Mouse (Mus musculus): ENCODE measurements at regions not wholly inside any gene's neighbourhood (a gene's known extent, or its start where the extent isn't known, plus 50 kb on each side); places are given as distances from the start of the nearest gene placed in this dataset.

DNA sequence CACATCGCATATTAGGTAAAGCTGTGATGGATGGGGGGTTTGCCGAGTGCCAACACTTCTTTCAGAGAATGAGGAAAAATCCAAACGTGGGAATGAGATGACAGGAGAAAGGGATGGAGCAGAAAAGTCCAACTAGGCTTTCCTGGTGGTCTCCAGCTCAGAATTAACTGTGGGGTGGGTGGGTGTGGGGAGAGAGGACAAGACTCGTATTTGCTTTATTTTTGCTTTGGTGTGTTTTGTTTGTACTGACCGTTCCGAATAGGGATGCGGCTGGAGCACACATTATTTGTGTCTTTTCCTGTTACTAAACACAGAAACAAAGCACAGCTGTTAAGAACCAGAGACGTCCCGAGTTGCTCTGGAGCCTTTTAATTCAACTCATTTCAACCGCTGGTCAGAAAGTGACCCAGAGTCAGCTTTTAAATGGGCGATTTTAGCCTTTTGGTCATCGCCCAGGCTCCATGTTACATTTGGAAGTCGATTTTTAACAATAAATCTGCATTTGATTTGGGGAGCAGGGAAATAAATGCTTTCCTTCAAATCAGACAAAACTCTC lies 136.7 kb downstream of the Gm10295 start:
- no peak for DNase-seq (ENCODE audit: low spot score)

DNA sequence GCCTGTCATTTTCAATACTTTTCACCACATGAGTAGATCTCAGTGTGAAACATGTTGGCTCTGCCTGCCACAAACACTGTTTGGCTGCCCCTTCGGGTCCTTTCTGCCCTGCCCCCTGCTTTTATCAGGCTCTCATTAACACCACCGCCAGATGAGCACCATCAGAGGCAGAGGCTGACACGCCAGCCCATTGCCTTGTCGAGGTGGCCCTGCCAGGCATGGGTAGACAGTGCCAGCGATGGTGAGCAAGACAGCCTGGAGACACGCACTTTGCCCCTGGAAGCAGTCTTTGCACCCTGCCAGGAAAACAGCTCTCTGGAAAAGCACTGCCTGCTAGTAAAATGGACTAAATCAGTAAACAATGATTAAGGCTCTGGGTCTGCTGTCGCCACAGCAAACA lies 158.2 kb downstream of the Gm10295 start:
- peak; percentile 41 for DNase-seq (ENCODE audit: low spot score)

DNA sequence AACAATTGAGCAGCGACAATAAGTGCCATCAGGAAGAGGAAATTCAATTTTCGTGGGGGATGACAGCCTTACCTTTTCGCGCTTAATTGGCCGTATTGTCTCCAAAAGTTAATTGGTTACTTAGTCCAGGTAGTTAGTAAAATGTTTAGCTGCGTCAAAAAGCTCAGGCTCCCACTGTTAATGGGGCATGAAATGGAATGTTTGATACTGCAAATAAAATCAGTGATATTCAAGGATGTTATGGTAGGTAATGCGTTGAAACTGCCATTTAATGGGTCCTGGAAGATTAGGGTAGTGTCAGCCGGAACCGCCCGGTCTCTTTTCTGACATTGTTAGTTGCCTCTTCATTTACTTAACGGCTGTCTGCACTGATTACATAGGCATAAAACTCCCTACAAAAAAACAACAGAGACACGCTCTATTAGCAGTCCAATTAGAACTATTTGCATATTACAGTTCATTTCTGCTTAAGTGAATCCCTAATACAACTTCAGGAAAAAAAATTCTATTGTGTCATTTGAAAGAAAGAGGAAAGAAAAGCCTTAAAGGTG lies 161.0 kb downstream of the Gm10295 start:
- peak; percentile 41 for DNase-seq (ENCODE audit: low spot score)

DNA sequence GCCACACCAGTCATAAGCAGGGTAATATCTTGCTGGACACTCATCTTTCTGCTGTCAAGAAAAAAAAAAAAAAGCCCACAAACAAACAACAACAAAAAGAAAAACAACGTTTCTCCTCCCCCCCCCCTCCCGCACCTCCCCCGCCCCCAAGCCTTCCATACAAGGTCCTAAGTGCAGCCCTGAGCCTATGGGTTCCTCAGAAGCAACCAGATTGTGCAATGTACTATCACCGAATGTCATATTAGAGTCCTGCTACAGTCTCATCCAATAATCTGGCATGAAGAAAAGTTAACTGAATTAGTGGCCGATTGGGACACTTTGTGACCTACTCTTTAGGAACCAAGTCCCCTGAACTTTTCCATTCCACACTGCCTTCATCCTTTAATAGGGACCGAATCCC lies 161.5 kb downstream of the Gm10295 start:
- no peak for DNase-seq (ENCODE audit: low spot score)

DNA sequence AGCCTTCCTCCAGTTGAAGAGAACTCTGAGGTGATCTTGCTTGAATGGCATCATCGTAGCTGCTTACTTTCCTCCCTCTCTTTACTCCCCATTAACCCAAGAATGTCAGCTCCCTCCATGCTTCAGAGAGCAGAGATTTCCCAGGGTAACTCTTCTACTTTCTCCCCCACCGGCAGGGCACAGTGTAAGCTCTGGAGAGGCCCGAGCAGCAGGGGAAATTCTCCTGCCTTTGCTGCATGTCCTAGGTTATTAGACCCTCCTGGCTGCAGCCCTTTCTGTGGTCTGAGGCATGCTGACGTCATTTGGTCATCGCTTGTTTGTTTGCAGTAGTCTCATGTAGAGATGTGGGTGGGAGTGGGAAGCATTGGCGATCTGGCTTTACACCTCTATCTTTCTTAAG lies 163.2 kb downstream of the Gm10295 start:
- DNase-seq (ENCODE audit: low spot score) = peak; percentile 15

DNA sequence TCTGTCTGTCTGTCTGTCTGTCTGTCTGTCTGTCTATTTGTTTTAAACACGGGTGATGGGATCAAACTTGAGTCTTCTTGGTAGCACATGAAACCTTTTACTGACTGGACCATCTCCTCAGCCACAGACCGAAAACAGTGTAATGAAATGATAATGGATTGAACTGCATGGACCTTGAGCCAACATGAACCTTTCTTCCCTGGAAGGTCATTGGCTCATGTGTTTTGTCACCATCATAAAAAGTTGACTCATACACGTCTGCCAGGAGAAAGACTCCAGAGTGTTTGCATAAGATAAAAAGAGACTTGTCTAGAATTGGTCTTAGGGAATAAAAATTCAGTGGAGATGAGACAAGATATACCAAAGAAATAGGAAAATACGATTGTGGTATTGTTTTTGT lies 176.4 kb downstream of the Gm10295 start:
- no peak for DNase-seq (ENCODE audit: low spot score)

DNA sequence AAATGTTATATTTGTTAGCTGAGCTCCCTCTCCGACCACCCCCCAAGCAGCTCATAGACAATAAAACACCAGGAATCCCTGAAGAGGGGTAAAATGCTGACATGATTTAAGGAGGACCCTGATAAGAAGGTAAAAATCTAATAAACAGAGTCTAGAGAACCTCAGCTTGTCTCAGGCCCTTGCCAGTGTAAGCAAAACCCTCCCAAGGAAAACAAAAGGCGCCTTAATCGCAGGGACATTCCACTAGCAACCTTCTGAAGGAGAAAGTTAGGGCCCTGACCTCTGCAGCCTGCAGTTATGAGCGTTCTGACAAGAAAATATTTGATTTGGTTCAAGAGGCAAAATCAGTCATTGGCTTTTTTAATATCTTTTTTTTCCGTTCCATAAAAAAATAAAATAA lies 212.2 kb downstream of the Gm10295 start:
- DNase-seq (ENCODE audit: low spot score) = no peak

DNA sequence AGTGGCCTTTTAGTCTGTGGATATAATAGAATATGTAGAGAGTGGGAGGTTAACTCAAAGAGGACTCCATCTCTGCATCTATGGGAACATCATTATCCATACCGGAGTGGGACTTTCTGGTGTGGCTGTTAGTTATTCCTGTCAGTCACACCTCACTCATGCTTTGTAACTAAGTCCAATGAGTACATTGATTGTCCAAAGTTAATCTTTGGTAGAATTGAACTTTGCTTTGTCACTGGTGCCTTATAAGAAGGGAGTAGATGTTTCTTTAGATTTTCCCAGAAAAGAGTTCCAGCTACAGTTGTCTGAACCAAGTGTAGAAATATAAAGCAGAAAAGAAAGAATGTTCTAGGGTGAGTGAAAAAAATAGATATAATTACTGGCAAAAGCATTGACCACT lies 221.3 kb downstream of the Gm10295 start:
- DNase-seq (ENCODE audit: low spot score) = no peak

DNA sequence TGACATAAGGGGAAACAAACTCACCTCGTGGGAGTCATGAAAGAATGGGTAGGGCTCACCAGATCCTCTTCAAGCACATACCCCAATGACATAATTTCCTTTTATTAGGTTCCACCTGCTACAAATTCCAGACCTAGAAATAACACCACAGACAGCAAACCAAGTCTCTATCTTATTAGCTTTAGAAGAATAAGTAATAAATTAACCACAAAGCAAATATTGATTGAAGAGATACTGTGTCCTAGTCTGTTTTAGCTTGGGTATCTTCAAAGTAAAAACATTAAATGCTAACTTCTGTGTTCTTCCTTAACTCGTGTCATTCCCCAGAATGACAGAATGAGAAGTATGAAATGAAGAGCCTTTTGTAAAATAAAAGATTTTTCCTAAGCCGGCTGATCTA lies 222.4 kb downstream of the Gm10295 start:
- DNase-seq (ENCODE audit: low spot score) = no peak

DNA sequence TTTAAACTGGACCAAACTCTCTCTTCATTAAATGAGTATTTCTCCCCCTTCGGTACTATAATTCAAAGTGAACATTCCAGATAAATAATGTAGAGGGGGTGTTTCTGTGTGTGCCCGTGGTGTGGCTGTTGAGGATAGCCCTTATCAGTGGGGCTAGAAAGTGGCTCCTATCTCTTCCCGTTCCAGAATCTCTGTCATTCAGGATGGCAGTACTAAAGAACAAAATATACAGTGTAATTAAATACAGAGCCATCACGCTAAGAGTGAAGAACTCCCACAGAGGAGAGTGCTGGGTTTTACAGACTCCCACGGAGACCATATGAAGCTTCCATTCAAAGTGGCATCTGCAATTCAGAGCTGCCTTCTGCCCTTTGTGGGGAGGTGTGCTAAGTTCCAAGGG lies 229.8 kb downstream of the Gm10295 start:
- DNase-seq (ENCODE audit: low spot score) = no peak

DNA sequence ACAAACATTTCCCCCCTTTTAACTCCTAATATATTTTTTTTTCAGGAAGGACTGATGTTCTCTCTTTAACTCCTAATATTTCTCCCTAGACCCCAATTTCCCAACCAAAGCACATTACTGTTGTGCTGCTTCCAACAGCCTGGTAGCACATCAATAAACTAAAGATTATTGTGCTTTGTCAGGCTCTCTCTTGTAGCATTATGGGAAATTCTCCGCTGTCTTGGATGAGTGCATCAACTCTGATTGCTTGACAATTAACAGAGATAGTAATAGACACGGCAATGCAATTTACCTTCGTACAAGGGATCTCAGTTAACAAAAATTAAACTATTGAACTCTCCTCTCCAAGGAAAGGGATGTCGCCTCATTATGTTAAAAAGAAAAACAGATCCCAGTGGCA lies 230.3 kb downstream of the Gm10295 start:
- DNase-seq (ENCODE audit: low spot score) = no peak

DNA sequence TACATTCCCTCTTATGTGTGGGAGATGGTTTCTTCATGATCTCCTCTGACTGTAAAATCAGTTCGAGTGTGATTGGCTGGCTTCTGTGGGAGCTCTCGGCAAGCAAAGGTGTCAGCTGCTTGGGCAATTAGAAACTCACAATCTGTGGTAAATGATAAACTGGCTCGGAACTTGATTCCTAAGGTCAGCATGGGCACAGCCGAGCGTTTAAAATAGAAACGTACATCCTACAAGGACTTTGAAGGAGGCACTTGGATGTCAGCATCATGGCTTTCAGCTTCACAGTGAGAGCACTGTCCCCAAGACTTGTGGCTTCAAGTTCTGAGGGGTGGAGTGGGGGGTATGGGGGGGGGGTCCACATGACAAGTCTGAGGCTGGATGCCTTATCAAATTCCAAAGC lies 231.3 kb downstream of the Gm10295 start:
- DNase-seq (ENCODE audit: low spot score) = no peak

DNA sequence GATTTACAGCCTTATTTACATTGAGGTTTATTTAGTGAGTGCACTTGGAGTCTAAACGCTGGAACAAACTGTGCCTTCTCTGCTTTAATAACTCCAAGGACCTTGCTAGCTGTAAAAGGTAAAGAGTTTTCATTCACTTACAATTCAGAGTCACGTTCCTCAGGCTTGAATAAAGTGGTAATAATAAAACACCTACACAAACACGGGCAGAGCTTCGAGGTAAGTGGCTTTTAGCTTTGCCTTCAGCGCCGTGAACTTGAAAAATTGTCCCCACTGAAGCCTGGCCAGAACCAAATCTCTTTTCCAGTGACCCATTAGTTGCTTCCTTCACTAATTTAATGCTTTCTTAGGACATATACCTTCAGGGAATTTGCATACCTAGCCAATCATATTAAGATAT lies 244.2 kb downstream of the Gm10295 start:
- DNase-seq (ENCODE audit: low spot score) = no peak

DNA sequence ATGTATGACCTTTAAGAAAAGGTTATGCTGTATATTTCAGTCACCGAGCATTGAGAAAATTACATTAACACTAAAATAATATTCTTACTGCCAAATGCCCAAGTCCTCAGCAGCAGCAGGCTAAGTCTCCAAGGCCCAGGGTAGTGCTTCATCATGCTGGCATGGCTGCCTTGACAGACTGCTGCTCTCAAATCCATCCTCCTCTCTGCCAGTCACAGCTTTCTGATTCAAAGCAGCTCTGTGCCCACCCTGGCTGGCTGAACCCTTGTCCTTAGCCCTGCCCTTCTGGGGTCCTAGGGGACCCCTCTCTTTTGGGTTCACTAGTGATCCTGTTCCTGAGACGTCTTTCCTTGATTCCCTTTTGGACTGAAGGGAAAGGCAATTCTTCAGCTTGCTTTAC lies 251.0 kb downstream of the Gm10295 start:
- no peak for DNase-seq (ENCODE audit: low spot score)

DNA sequence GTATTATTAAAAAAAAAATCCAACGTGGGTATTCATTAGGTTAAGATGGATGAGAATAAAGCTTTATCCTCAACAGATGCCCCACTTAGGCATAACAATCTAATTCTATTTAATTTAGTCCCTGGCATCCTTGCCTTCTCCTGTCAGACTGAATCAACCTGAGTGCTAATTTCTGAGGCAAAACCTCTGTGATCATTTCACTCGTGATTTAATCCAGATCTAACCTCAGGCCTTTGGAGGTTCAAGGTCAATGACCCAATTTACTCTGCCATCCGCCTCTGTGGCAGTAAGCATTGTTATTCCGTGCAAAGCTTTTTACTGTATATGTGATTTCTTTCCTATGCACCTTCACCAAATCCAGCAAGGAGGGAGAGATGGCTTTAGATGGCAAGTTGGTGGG lies 253.0 kb downstream of the Gm10295 start:
- DNase-seq (ENCODE audit: low spot score) = peak; percentile 76

DNA sequence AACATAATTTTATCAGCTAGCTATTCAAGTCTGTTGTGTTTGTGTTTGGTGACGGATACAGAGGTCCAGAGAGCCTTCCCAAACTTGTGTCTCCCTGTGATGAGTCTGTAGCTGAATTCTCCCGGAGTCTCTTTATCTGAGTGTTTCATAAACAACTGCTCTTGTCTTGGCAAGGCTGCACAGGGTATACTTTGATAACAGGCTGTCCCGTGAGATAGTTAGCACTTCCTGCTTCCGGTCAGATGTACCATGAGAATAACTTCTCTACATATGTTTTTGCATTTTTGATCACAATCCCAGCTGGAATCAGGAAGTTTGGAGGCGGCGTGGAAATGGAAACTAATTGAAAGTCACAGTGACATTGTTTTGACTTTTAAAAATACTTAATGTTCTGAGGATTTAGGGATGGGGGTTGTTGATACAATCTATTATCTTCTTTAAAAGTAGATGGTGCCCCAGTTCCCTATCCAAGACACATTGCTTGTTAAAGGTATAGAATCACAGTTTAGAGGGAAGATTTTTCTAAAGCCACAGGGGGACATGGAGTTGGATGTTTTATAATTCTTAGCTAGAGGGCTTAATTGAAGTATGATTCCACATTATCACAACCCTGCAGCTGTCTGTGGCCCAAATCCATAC lies 257.9 kb downstream of the Gm10295 start:
- DNase-seq (ENCODE audit: low spot score) = no peak

DNA sequence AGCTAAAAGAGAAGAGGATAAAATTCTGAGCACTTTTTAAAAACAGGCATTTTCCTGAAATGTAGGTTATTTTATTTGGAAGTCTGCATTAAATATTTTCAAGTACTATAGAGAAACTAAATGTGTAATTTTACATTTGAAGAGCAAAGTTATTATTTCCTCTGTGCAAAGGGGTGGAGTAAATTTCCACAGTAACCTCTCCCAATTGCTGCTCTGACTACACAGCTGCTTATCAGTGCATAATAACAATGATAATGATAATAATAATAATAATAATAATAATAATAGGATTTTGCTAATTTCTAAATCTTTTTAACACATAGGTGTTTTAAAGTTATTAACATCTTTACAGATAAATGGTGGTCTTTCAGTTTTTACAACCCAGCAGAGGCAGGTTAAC lies 258.5 kb downstream of the Gm10295 start:
- DNase-seq (ENCODE audit: low spot score) = no peak

DNA sequence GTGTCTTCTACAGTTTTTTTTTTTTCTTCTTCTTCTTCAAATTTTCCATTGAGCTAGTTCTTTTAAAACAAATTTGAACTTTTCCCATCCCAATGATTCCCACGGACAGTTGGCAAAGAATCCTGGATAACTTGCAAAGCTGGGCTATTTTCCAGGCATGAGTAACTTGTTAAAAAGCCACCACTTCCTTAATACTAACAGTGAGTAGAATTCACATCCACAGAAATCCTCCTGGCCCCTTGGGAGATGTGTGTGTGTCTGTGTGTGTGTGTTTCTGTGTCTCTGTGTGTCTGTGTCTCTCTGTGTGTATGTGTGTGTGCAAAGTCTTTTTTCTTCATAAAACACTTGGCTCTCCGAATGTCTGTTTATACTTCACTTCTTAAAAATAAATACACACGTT lies 259.0 kb downstream of the Gm10295 start:
- DNase-seq (ENCODE audit: low spot score) = no peak

DNA sequence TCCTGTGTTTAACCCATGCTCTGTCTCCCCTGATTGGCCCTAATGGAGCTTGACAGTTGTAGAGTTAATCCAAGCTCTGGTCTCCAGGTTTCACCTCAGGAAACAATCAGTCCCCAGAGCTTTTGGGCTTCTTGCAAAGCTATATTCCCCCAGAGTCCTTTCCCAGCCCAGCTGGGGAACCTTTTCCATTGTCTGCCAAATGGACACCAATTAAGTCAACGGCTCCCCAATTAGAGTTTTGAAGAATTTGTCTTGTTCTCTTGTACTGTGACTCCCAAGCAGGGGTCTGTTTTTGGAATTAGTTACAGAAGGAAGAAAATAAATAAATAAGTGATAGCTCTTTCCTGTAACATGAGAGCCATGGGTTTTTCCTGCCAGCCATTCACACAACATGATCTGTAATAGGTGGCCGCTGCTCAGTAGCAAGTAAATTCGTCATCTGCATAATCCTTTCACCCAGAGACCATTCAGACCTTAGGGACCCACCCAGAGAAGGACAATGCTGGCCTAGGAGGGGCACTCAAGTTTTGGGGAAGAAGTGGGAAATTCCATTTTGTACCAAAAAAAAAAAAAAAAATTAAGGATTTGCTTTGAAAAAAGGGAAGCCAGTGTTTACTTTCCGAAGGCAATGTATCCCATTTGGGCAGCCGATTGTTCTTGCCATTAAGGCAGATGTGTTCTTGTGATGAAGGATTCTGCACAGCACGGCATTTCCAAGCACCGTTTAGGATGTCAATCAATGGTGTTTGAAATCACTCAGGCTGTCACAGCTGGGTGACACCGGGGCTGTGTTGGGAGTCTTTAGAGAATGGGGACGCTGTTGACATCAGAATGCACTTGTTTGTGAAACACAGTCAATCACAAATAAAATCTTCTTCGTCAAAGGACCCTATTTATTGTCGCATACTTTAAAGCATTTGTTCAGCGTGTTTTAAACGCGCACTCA lies 286.6 kb downstream of the Gm10295 start:
- peak; percentile 84 for DNase-seq (ENCODE audit: low spot score)

DNA sequence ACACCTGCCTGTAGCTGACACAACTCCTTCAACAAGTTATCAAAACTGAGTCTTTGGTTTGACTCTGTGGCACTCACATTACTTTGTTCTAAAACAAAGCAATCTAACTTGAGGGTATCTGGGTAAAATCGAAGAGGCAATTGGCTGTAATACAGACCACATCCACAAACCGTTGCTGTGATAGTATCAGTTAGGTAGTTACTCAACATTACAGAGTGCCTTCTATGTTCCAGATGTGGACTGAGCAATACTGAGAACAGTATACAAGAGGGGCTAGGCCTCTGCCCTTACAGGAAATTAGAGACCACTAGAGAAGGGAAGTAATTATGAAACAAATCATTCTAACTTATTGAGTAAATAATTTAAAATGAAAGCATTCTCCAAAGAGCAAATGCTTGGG lies 300.5 kb downstream of the Gm10295 start:
- DNase-seq (ENCODE audit: low spot score) = no peak

DNA sequence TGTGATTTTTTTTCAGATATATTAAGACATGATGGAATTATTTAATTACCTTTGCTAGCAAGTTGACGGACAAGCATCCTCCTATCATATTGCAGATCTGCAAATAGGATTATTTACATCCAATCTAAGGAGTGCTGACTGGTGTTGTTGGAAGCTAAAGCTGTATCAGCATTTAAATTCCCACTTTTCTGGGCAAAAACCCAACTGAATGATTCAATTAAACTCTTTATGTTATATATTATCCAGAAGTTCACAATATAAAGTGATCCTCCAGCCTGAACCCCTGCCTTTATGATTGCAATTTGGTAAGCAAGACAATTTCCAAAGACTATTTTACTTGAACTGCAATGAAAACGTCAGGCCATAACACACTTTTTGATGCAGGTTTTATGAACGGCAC lies 304.1 kb downstream of the Gm10295 start:
- DNase-seq (ENCODE audit: low spot score) = no peak

DNA sequence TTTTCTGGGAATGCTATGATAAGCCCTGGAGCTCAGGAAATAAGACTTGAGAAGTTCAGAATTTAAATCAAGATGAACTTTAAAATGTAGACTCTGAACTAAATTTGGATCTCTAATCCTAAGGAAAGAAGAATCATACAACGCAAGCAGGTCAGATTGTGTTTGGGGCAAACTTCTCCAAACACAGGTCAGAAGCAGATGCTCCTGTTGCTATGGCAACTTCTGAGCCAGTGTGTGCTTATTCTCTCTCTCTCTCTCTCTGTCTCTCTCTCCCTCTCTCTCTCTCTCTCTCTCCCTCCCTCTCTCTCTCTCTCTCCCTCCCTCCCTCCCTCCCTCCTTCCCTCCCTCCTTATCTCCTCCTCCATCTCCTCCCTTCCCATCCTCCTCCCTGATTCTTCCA lies 304.7 kb downstream of the Gm10295 start:
- DNase-seq (ENCODE audit: low spot score) = peak; percentile 24

DNA sequence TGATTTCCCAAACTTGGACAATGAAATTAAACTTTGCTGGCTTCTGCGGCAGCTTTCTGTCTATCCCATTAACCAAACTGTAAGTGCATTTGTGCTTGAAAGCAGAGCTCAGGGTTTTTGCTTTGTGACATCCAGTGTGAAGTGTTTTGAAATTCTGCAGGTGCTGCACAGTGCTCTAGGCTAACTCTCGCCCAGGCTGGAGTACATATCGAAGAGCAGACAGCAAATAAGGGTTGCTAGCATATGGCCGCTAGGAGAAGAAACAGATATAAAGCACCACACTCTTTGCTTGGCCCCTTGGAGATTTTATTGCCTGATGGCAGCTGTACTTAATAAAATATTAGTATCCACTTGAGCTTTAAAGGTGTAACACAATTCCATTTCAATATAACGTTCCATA lies 307.5 kb downstream of the Gm10295 start:
- no peak for DNase-seq (ENCODE audit: low spot score)

All from retina, embryonic 14.5 days (tissue).